Mouse (Mus musculus): ENCODE measurements around the gene Tdrd6. TPM values are rescaled to one million over a fixed set of nuclear protein-coding genes. Genes with fewer than 3 reads are reported as not detected.

Gene Tdrd6
- polyA plus RNA-seq, 1 experiment from 2014 or later: not detected

GRCm38 (mm10) chr17:43651314-43652046 lies 21.4 kb upstream of the Tdrd6 start:
- Histone ChIP-seq H3K27ac (ENCODE audit: low read length) (no peak overlapping the region), H3K27me3 (ENCODE audit: control insufficient read depth, insufficient read depth, low read depth, low read length) (no peaks in the 10 kb centered on the region), H3K4me1 (ENCODE audit: control insufficient read depth, low read depth, low read length) (no peaks in the 10 kb centered on the region), H3K4me2 (ENCODE audit: low read depth, low read length) (no peak overlapping the region), H3K9ac (ENCODE audit: low read depth, low read length) (no peak overlapping the region), H3K36me3 (ENCODE audit: control insufficient read depth, insufficient read depth) (no peaks in the 10 kb centered on the region), H3K4me3 (ENCODE audit: low read depth, low read length) (no peak overlapping the region), H3K9me3 (replicated peaks; ENCODE audit: control insufficient read depth, low read length) (no peaks in the 10 kb centered on the region)
- no peak for ATAC-seq (ENCODE audit: low read depth)
- 57% methylated on average over 14 of the region's 14 CpGs for WGBS (ENCODE audit: insufficient replicate concordance)

GRCm38 (mm10) chr17:43649641-43650436 lies 19.7 kb upstream of the Tdrd6 start:
- no peak overlapping the region for H3K27ac ChIP-seq (ENCODE audit: low read length)
- ATAC-seq (ENCODE audit: low read depth): no peak

GRCm38 (mm10) chr17:43646925-43647324 lies 16.8 kb upstream of the Tdrd6 start:
- no peaks in the 10 kb centered on the region for H3K9me3 ChIP-seq (replicated peaks; ENCODE audit: control insufficient read depth, low read length)
- H3K9ac ChIP-seq (ENCODE audit: low read depth, low read length): no peak overlapping the region
- no peak overlapping the region for H3K4me3 ChIP-seq (ENCODE audit: low read depth, low read length)
- no peaks in the 10 kb centered on the region for H3K36me3 ChIP-seq (ENCODE audit: control insufficient read depth, insufficient read depth)
- no peak overlapping the region for H3K27ac ChIP-seq (ENCODE audit: low read length)
- no peak overlapping the region for H3K4me2 ChIP-seq (ENCODE audit: low read depth, low read length)
- no peak for ATAC-seq (ENCODE audit: low read depth)
- H3K27me3 ChIP-seq (ENCODE audit: control insufficient read depth, insufficient read depth, low read depth, low read length): no peaks in the 10 kb centered on the region
- 63% methylated on average over 5 of the region's 5 CpGs for WGBS (ENCODE audit: insufficient replicate concordance)
- peaks cover 2% of the 10 kb centered on the region; the same call in 1 of the 2 replicates for H3K4me1 ChIP-seq (ENCODE audit: control insufficient read depth, low read depth, low read length)

More at GRCm38 (mm10) chr17:43649641-43650436, 19.7 kb upstream of the Tdrd6 start:
- Histone ChIP-seq H3K9me3 (replicated peaks; ENCODE audit: control insufficient read depth, low read length) (no peaks in the 10 kb centered on the region), H3K4me3 (ENCODE audit: low read depth, low read length) (no peak overlapping the region), H3K4me2 (ENCODE audit: low read depth, low read length) (no peak overlapping the region), H3K9ac (ENCODE audit: low read depth, low read length) (no peak overlapping the region), H3K27me3 (ENCODE audit: control insufficient read depth, insufficient read depth, low read depth, low read length) (no peaks in the 10 kb centered on the region), H3K4me1 (ENCODE audit: control insufficient read depth, low read depth, low read length) (no peaks in the 10 kb centered on the region), H3K36me3 (ENCODE audit: control insufficient read depth, insufficient read depth) (no peaks in the 10 kb centered on the region)
- WGBS (ENCODE audit: insufficient replicate concordance): 63% methylated on average over 10 of the region's 10 CpGs

GRCm38 (mm10) chr17:43645136-43645535 lies 15.0 kb upstream of the Tdrd6 start:
- Histone ChIP-seq H3K27me3 (ENCODE audit: control insufficient read depth, insufficient read depth, low read depth, low read length) (no peaks in the 10 kb centered on the region), H3K4me2 (ENCODE audit: low read depth, low read length) (no peak overlapping the region), H3K27ac (ENCODE audit: low read length) (no peak overlapping the region), H3K36me3 (ENCODE audit: control insufficient read depth, insufficient read depth) (no peaks in the 10 kb centered on the region), H3K4me1 (ENCODE audit: control insufficient read depth, low read depth, low read length) (peaks cover 2% of the 10 kb centered on the region; the same call in 1 of the 2 replicates), H3K9me3 (replicated peaks; ENCODE audit: control insufficient read depth, low read length) (peaks cover 2% of the 10 kb centered on the region), H3K9ac (ENCODE audit: low read depth, low read length) (no peak overlapping the region), H3K4me3 (ENCODE audit: low read depth, low read length) (no peak overlapping the region)
- no peak for ATAC-seq (ENCODE audit: low read depth)
- 39% methylated on average over 3 of the region's 3 CpGs for WGBS (ENCODE audit: insufficient replicate concordance)

GRCm38 (mm10) chr17:43644375-43644774 lies 14.3 kb upstream of the Tdrd6 start:
- ATAC-seq (ENCODE audit: low read depth): peak; percentile 86
- peaks cover 2% of the 10 kb centered on the region; the same call in 1 of the 2 replicates for H3K4me1 ChIP-seq (ENCODE audit: control insufficient read depth, low read depth, low read length)
- 19% methylated on average over 7 of the region's 7 CpGs for WGBS (ENCODE audit: insufficient replicate concordance)
- no peaks in the 10 kb centered on the region for H3K36me3 ChIP-seq (ENCODE audit: control insufficient read depth, insufficient read depth)
- H3K27me3 ChIP-seq (ENCODE audit: control insufficient read depth, insufficient read depth, low read depth, low read length): no peaks in the 10 kb centered on the region
- no peak overlapping the region for H3K4me3 ChIP-seq (ENCODE audit: low read depth, low read length)
- no peak overlapping the region for H3K27ac ChIP-seq (ENCODE audit: low read length)
- H3K4me2 ChIP-seq (ENCODE audit: low read depth, low read length): no peak overlapping the region
- H3K9ac ChIP-seq (ENCODE audit: low read depth, low read length): no peak overlapping the region
- H3K9me3 ChIP-seq (replicated peaks; ENCODE audit: control insufficient read depth, low read length): peaks cover 2% of the 10 kb centered on the region

- ATAC-seq (ENCODE audit: low read depth): no peak
- 55% methylated on average over 7 of the region's 7 CpGs for WGBS (ENCODE audit: insufficient replicate concordance)
Observed at GRCm38 (mm10) chr17:43643191-43643590, 13.1 kb upstream of the Tdrd6 start.

GRCm38 (mm10) chr17:43640825-43641224 lies 10.7 kb upstream of the Tdrd6 start:
- ATAC-seq (ENCODE audit: low read depth): no peak

More at GRCm38 (mm10) chr17:43643191-43643590, 13.1 kb upstream of the Tdrd6 start:
- H3K4me1 ChIP-seq (ENCODE audit: control insufficient read depth, low read depth, low read length): peaks cover 2% of the 10 kb centered on the region; the same call in 1 of the 2 replicates
- H3K36me3 ChIP-seq (ENCODE audit: control insufficient read depth, insufficient read depth): no peaks in the 10 kb centered on the region
- H3K27me3 ChIP-seq (ENCODE audit: control insufficient read depth, insufficient read depth, low read depth, low read length): no peaks in the 10 kb centered on the region
- no peak overlapping the region for H3K9ac ChIP-seq (ENCODE audit: low read depth, low read length)
- H3K4me3 ChIP-seq (ENCODE audit: low read depth, low read length): no peak overlapping the region
- peaks cover 2% of the 10 kb centered on the region for H3K9me3 ChIP-seq (replicated peaks; ENCODE audit: control insufficient read depth, low read length)
- H3K4me2 ChIP-seq (ENCODE audit: low read depth, low read length): no peak overlapping the region
- no peak overlapping the region for H3K27ac ChIP-seq (ENCODE audit: low read length)

GRCm38 (mm10) chr17:43637146-43637545 lies 7.0 kb upstream of the Tdrd6 start:
- H3K27ac ChIP-seq (ENCODE audit: low read length): no peak overlapping the region
- H3K4me1 ChIP-seq (ENCODE audit: control insufficient read depth, low read depth, low read length): no peaks in the 10 kb centered on the region
- peaks cover 2% of the 10 kb centered on the region for H3K9me3 ChIP-seq (replicated peaks; ENCODE audit: control insufficient read depth, low read length)
- no peaks in the 10 kb centered on the region for H3K27me3 ChIP-seq (ENCODE audit: control insufficient read depth, insufficient read depth, low read depth, low read length)
- no peaks in the 10 kb centered on the region for H3K36me3 ChIP-seq (ENCODE audit: control insufficient read depth, insufficient read depth)
- ATAC-seq (ENCODE audit: low read depth): no peak
- no peak overlapping the region for H3K9ac ChIP-seq (ENCODE audit: low read depth, low read length)
- WGBS (ENCODE audit: insufficient replicate concordance): 70% methylated on average over 4 of the region's 4 CpGs
- no peak overlapping the region for H3K4me3 ChIP-seq (ENCODE audit: low read depth, low read length)
- H3K4me2 ChIP-seq (ENCODE audit: low read depth, low read length): no peak overlapping the region

More at GRCm38 (mm10) chr17:43640825-43641224, 10.7 kb upstream of the Tdrd6 start:
- Histone ChIP-seq H3K27ac (ENCODE audit: low read length) (no peak overlapping the region), H3K4me1 (ENCODE audit: control insufficient read depth, low read depth, low read length) (peaks cover 2% of the 10 kb centered on the region; the same call in 1 of the 2 replicates), H3K9ac (ENCODE audit: low read depth, low read length) (no peak overlapping the region), H3K9me3 (replicated peaks; ENCODE audit: control insufficient read depth, low read length) (peaks cover 2% of the 10 kb centered on the region), H3K27me3 (ENCODE audit: control insufficient read depth, insufficient read depth, low read depth, low read length) (no peaks in the 10 kb centered on the region), H3K36me3 (ENCODE audit: control insufficient read depth, insufficient read depth) (no peaks in the 10 kb centered on the region), H3K4me2 (ENCODE audit: low read depth, low read length) (no peak overlapping the region), H3K4me3 (ENCODE audit: low read depth, low read length) (no peak overlapping the region)
- 23% methylated on average over 1 of the region's 1 CpGs for WGBS (ENCODE audit: insufficient replicate concordance)

GRCm38 (mm10) chr17:43630427-43630760 lies 295 bp upstream of the Tdrd6 start:
- Histone ChIP-seq H3K4me2 (ENCODE audit: low read depth, low read length) (no peak overlapping the region), H3K9ac (ENCODE audit: low read depth, low read length) (no peak overlapping the region), H3K36me3 (ENCODE audit: control insufficient read depth, insufficient read depth) (no peaks in the 10 kb centered on the region), H3K4me3 (ENCODE audit: low read depth, low read length) (no peak overlapping the region), H3K27me3 (ENCODE audit: control insufficient read depth, insufficient read depth, low read depth, low read length) (peaks cover 30% of the 10 kb centered on the region), H3K27ac (ENCODE audit: low read length) (no peak overlapping the region), H3K9me3 (replicated peaks; ENCODE audit: control insufficient read depth, low read length) (no peaks in the 10 kb centered on the region), H3K4me1 (ENCODE audit: control insufficient read depth, low read depth, low read length) (no peaks in the 10 kb centered on the region)
- 51% methylated on average over 13 of the region's 13 CpGs for WGBS (ENCODE audit: insufficient replicate concordance)
- no peak for ATAC-seq (ENCODE audit: low read depth)

Measured in liver, embryonic 16.5 days (tissue).